Mouse (Mus musculus) left cerebral cortex, adult 18-20 months (tissue): ENCODE measurements around the gene Myo3b. TPM values are rescaled to one million over a fixed set of nuclear protein-coding genes. Genes with fewer than 3 reads are reported as not detected.

Source experiments
- DNase-seq, 2 experiments: peaks; one replicate each; pipeline ENCODE4 v3.0.0; 2021 to 2022; ENCODE audit warnings: low spot score in 2 of 2, mixed read lengths in 1 of 2
- total RNA-seq, 2 experiments: library from RNA; stranded (reverse); gene quantifications; 2 replicates each; pipeline ENCODE4 v1.2.3; 2021

Myo3b gene
- total RNA-seq, 2 experiments from 2014 or later, result 0.68 to 0.86 TPM

DNA sequence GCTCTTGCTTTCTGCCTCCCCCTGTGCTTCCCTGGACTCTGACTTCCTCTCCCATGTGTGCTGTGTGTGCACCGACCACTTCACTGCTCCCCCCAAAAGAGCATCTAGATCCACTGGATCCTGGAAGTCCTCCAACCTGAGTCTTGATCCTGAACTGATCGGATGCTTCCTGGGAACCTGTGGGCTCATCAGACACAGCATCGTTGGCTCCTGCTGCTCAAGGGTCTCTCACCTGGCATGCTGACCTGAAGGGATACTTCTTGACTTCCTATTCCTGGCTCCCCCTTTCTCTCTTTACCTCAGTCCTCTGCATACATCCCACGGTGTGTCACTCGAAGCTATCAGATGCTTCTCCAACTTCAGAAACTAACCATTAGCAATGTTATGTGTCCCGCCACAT is 26.2 kb downstream of the Myo3b start:
- no peak for DNase-seq

DNA sequence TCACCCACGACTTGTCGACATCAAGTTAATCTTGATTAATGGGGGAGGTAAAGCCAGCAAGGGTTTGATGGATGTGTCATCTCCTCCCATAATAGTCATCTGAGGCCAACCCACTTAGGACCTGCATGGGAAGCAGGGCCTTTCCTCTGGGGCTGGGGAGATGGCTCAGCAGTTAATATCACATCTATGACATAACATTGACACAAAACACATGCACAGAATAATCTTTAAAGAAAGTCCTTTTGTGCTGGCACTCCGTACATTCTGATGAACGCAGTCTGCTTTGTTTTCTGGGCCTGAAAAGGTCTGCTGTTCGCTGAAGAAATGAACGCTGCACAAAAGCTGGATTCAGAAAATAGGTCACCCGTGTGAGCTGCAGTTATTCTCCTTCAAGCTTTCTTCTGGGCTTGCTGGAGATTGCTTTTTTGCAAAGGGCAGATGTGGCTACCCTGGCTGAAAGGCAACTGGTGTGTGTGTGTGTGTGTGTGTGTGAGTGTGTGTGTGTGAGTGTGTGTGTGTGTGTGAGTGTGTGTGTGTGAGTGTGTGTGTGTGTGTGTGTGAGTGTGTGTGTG is 26.9 kb downstream of the Myo3b start:
- no peak for DNase-seq

DNA sequence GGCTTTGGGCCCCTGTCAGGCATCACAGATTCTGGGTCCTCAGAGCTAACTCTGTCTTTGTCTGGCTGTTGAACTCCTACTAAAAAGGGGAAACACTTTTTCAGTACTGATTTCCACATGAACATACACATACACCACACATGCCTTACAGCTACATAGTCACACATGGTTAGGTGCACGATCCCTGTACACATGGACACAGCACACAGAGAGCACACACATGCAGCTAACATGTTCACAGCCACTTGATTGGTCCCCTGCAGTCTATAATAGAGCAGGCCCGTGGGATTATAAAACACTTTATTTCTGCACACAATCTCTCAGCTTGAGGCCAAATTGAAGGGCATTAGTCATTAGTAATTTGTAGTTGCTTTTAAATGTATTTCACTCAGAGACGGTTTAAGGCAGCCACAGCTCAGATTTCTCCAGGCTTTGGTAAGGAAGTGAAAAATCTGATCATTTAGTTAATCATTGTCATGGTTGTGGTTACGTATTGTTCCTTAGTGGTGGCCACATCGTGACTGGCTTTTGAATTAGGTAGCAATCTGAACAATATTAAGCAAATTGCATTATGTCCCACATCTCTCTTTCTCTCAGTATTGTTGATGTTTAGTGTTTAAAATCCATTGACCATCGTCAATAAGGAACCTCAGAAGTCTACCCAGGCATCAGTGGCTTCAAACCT is 27.6 kb downstream of the Myo3b start:
- DNase-seq, result no peak

GRCm38 (mm10) chr2:70069861-70070260 is 30.9 kb downstream of the Myo3b start:
- DNase-seq, result no peak

DNA sequence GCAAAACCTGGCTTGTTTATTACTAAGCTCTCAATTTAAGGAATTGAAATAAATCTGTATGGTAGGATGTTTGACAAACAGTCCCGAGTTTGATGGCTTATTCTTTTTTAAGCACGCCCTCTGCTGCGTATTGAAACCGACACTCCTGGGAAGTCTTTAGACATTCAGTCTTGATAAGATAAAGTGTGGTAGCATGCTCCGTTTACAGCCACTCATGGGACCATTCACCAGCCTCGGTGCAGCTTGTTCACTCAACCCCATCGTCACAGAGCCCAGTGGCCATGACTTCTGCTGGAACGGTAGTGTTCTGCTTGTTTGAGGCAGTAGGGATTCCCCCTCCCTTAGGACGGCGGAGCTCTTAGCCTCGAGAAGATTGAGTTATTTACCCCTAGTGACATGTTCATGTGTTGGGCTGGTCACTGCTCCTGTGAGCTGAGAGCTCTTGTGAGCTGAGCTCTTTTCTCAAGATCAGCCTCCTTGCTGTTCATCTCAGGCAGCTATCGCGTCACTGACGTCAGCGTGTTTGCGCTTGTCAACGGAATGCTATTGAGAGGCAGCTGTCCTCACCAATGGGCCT is 44.6 kb downstream of the Myo3b start:
- DNase-seq, result no peak

DNA sequence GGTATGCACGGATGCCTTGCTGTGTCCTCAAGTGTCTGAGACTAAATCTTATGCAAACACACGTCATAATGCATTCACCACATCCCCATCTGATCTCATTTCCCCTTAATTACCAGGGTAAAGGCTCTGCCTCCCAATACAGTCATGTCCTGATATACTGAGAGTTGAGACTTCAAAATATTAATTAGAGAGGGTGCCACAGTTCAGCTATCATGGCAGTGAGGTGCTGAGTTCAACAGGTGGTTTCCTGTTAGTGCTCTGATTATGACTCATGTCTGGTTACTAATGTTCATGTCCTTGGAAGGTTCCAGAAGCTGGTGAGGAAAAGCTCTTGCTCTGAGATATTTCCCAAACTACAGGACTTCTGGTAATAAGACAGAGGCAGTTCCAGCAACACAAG is 52.3 kb downstream of the Myo3b start:
- DNase-seq, result no peak

DNA sequence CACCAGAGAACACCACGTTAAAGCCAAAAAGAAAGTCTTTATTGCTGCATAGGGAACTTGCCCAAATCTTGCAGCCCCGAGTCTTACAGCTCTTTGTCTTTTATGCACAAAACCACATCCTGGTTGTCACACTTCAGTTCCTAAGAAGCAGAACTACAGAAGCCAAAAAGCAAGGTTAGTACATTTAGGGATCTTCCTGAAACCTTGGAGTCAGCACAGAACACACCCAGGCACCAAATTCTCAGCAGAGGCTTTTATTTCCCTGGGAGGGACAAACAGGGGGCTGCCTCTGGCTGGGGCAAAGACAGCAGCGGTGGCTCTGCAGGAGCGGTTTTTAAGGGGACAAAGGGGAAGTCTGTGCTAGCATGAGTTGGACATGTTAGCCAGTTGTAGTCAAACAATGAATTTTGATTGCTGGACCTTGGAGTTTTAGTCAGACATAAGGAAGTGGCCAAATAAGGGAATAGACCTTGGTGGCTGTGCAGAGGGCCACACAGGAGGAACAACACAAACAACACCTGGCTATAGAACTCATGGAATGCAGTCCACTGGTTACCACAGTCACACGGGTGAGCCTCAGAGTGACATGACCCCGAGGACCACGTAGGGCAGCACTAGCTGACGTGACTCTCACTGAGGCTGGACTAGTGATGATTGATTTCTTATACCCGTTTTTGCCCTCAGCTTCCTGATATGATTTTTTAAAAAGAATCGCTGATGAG is 53.0 kb downstream of the Myo3b start:
- no peak for DNase-seq

DNA sequence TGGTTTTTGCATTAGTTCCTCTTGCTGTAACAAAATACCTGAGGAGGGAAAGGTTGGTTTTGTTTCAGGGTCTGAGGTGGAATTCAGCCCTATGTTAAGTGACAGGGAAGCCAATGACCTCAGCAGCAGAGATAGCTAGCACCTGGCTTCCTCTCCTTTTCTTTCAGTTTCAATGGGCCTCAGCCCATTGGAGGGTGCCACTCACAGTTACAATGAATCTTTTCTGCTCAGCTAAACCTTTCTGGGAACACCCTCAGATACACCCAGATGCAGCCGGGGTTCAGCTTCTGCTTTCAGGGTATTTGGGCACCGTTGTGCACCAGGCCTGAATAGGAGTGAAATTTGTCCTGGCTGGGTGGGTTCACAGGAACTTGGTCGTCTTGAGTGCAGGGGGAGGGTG is 53.7 kb downstream of the Myo3b start:
- DNase-seq, result no peak

GRCm38 (mm10) chr2:70094446-70094845 is 55.5 kb downstream of the Myo3b start:
- no peak for DNase-seq

DNA sequence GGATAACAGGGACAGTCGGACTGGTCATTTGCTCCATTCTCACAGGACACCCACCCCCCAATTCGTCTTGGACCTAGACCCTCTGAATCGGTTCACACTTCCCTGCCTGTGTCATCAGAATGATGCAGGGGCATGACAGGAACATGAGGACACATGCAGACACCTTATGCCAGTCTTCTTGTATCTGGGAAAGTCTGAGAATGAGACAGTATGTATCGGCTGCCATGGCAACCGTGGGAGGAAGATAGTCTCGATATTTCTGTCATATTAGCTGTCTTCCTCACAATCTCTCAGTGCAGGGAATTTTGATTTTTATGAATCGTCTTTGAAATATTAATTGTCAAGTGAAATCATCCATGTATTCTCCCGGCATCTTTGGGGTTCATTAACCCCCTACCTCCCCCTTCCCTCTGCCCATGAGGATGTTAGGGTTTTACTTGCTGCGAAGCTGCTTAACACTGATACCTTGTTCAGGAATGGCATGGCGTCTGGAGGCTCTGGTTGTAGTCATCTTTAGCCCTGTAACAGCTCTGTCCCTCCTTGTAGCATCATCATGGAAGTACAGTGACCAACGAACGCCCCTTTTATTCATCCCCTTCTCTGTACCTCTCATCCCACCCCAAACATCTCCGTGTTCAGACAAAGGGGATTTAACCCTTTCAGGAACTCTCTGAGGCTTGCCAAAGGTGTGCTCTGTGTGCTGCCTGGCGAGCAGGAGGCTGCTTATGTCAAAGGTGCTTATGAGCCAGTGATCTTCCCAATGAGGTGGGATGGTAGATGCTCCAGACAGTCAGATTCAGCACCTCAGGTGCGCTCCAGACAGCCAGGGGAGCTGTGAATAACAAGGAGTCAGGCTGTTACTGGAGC is 58.5 kb downstream of the Myo3b start:
- peak; percentile 42 to 43 for DNase-seq

- no peak for DNase-seq
Measured at GRCm38 (mm10) chr2:70099459-70099858, 60.5 kb downstream of the Myo3b start.

GRCm38 (mm10) chr2:70105286-70106030 is 66.5 kb downstream of the Myo3b start:
- no peak for DNase-seq

GRCm38 (mm10) chr2:70109010-70109409 is 70.1 kb downstream of the Myo3b start:
- no peak for DNase-seq

DNA sequence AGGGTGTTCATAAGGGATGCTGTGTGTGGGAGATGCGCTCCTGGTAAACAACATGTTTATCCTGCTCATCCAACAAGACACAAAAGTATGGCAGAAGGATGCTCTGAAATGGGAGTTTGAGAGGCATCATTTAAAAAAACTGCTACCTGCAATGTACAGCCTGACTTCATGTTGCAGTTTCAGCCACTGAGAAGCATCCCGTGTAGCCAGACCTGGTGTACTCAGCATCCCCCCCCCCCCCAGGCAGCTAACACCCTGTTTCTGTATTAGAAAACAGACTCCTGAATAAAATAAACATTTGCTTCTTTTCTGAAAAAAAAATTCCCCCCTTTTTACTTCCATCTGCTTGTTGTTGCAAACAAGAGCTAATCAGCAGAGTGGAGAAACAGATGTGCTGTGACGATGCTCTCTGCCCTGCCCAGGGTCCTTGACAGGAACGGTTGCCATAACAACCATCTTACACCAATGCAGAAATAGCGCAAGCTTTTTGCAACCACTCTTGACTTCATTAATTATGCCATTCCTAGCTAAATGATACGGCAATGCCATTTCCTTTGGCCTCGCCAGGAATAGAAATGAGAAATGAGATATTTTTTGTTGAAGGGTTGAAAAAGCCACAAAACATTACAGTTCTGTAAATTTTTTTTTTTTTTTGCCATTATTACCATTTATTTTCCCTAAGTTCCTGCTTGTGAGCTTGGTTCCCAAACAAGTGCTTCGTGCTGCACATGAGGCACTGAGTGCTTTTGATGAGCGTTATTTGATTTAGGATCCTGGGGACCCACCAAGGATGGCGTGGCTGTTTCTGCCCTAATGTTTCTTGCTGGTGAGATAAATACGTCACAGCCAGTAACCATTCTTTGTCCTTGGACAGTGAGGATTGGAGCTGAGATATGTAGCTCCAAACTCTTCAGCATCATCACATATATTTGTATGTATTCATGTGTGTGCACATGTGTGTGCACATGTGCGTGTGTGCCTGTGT is 75.2 kb downstream of the Myo3b start:
- no peak for DNase-seq

DNA sequence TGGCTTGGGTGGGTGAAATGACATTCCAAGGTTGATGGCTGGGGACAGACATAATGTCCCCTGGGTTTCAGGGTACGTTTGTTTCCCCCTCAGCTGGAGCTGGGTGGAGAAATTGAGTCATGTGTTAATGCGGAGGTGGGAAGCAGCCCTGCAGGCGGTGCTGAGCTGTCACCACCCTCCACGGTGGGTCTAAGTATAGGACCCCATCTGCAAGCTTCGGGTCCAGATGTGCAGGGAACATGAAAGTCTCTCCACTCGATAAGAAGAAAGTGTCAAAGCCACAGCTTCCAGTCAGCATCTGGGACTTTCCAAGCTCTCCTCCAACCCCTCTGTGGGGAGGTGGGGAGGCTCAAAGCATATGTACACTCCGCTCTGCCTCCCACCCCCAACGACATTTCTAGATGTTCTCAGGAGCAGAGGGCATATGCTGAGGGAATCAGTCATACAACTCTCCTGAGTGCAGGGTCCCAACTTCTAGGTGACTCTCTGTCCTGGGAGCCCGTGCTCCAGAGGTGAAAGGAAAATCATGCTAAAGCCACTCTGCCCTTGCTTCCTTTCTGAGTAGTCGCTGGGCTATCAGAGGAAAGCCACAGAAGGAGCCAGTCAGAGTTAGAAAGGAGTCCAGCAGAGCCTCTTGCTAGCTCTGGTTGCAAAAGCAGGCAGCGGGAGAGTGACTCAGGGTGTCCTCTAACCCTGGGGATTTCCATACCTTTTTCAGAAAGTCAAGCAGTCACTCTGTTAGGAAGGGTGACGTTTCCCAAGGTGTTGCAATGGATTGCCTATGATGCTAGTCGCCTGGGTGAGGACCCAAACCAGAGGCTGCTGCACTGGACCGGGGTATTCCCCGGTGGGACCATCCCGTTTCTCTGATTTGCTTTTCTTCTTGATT is 79.7 kb downstream of the Myo3b start:
- no peak for DNase-seq

DNA sequence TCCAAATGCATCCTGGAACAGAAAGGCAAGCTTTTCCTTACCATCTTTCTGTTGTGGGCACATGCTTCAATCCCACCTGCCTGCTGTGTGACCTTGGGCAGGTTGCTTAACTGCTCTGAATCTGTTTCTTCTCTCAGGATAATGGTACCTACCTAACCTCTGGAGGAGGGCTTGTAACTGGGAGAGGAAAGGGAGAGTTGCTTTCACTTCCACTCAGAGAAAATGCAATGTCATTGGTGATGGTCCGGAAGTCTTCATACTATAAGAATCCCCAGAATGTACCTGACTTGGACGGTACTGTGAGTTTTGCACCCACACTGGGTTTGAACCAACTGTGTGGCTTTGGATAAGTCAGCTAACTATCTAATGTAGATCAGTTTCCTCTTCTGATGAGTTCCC is 80.3 kb downstream of the Myo3b start:
- no peak for DNase-seq

DNA sequence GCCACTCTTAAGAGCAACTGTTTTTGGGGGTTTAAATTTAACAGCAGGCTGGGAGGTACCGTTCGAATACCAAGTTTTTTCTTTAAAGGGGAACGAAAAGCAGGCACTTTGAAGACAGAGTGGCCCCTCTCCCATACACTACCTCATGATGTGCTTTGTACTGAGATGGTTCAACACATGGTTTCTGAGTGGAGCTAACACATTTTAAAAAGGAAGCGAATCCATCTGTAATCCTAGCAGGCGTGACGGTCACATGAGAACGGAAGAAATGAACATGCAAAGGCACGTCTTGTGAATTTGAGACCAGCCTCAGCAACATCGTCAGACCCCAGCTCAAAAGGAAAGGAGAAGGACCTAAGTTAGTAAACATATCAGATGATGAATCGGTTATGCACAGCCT is 87.4 kb downstream of the Myo3b start:
- no peak for DNase-seq

DNA sequence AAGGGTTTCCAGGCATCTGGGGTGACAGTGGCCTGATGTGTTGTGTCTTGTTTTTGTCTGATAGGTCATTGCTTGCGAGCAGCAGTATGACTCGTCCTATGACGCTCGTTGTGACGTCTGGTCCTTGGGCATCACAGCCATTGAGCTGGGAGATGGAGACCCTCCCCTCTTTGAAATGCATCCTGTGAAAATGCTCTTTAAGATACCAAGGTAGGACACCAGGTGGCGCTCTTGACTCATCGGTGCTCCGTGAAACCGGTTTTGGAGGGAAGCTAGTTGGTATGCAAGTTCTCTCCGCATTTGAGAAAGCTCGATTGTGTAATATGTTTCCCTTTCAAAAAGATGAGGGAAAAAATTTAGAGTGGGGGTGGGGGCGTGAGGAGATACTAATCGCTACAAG is 87.9 kb downstream of the Myo3b start:
- peak; percentile 86 to 90 for DNase-seq
